Mouse (Mus musculus) heart, postnatal 25 days (tissue): Measurements from ENCODE around the gene Scgb3a1. TPM values are rescaled to one million over a fixed set of nuclear protein-coding genes. Genes with fewer than 3 reads are reported as not detected.

Experiments
- DNase-seq: peaks from one replicate; pipeline ENCODE4 v3.0.0; 2022; ENCODE audit warnings: low spot score
- intact Hi-C: fragments of 180-260 bp; cut with DNase I; formaldehyde crosslinking; loops from one replicate; pipeline ENCODE4 v1.15.1; 2025
- total RNA-seq, 2 experiments: library from RNA; stranded (reverse); gene quantifications; 2 replicates each; pipeline ENCODE4 v1.2.3; 2021

The Scgb3a1 gene
- total RNA-seq, 2 experiments from 2014 or later: 1.2 to 1.4 TPM

DNA sequence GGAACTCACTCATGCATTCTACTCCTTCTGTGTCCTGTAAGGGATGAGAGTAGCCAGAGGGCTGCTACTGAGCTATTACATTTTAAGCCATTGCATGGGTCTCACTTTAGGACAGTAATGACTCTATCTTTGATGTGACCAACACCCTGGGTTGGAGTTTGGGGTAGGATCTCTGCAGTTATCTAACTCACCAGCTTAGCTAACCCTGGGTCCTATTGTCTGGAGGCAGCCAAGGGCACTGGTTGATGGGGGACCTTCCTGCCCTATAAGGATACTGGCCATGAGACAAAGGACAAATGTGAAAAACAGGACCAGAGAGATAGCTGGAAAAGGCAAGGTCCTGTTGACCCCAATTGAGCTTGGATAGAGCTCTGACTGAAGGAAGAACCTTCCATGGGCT, 7.9 kb upstream of the Scgb3a1 start:
- intact Hi-C loops: no loop called here

DNA sequence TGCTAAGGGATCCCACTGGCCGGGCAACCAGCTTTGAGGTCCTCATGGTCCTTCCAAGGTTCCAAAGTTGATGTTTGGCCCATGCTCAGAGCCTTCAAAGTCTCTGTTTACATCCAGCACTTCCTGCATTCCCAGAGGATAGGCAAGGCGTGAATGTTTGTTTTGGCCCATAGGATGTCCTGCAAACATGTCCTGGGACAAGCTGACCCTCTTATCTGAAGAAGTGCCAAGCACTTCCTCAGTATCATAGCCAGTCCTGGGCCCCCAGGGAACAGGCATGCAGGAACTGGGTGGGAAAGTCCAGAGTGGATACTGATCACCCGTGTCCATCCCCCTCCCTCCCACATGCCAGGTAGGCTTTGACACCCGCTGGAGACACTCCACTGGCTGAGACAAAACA, 5.3 kb upstream of the Scgb3a1 start:
- DNase-seq: no peak
- intact Hi-C loops: no loop called here

More for the DNA sequence above, 7.9 kb upstream of the Scgb3a1 start:
- no peak for DNase-seq

GRCm38 (mm10) chr11:49658791-49659469, 4.5 kb upstream of the Scgb3a1 start:
- DNase-seq: no peak
- intact Hi-C loops: no loop called here

GRCm38 (mm10) chr11:49659470-49659799, 4.0 kb upstream of the Scgb3a1 start:
- intact Hi-C loops: no loop called here
- DNase-seq: no peak

DNA sequence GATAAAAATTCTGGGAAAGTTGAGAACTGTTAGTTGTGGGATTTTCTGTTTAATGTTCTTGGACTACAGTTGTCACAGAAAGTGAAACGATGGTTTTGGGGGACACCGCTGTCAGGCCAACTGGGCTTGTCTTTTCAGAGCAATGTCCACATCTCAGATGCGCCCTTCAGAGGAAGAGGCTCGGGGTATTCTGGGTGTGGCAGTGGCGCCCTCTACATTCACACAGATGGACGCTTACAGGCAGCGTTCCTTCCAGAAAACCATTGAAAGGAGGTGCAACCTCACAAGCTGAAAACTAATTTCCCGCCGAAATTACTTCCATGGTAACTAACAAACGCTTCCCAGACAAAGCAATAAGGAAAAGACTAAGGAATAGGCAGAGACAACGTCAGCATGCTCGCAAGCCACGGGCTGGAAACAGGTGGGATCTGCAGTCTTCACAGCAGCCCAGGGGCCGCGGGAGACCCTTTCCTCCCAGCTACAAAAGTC, 1.1 kb upstream of the Scgb3a1 start:
- no peak for DNase-seq
- intact Hi-C loops: no loop called here

DNA sequence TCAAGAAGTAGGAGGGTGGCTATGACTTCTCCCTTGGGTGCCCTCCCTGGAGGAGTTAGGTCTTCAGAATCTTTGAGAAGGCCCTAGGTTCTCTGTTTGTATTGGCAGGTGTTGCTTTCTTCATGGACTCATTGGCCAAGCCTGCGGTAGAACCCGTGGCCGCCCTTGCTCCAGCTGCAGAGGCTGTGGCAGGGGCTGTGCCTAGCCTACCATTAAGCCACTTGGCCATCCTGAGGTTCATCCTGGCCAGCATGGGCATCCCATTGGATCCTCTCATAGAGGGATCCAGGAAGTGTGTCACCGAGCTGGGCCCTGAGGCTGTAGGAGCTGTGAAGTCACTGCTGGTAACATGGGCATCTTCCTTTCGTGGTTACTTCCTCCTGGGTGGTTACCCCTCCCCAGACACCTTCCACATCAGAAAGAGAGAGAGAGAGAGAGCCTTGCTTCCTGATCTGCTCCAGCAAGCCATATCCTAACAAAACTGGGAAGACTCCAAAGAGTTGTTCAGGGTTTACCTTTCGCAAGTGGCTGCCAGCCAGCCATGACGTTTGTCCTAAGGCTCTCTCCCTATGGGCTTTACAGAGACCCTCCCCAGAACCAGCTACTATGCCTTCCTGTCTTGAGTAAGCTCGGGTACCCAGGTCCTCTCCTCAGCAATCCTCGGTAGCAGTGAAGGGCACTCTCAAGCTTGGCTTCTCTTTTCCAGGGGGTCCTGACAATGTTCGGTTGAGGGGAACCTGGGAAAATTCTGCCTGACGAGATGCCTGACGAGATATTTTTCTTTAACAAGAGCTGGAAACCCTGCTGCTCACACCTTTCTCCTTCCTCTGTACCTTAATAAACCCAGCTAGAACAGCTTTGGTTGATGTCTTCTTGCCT, 1.1 kb downstream of the Scgb3a1 start:
- no peak for DNase-seq
- intact Hi-C loops: no loop called here

GRCm38 (mm10) chr11:49665462-49665861, 2.1 kb downstream of the Scgb3a1 start:
- intact Hi-C loops: no loop called here
- no peak for DNase-seq

GRCm38 (mm10) chr11:49673433-49673832, 10.0 kb downstream of the Scgb3a1 start:
- intact Hi-C loops: no loop called here
- no peak for DNase-seq

DNA sequence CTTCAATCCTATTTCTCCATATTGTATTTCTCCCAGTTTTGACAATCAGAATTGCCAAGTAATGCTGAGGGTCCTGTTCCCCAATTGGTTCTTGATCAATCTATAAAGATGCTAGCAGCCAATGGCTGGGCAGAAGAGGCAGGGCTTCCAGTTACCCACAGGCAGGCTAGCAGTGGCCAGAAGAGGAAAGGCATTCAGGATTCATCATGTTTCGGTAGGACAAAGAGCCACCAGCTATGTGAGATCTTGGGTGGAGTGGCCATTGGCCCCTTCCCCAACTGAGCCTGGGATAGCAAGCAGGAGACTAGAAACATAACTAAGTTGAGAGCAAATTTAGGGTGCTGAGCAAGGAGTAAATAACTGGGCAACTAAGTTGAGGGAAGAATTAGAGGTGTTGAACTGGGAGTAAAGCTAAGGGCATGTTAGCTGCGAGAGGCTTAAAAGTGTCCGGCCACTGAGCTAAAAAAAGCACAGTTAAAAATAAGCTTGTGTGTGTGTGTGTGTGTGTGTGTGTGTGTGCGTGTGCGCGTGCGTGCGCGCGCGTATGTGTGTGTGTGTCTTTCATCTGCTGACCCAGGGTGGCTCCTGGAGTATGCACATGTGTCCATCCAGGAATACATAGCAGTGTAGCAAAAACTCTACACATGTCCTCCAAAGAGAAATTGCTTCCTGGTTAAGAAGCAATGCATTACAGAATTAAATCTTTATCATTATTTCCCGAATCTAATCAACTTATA, 21.0 kb downstream of the Scgb3a1 start:
- intact Hi-C loops: no loop called here
- DNase-seq: no peak

DNA sequence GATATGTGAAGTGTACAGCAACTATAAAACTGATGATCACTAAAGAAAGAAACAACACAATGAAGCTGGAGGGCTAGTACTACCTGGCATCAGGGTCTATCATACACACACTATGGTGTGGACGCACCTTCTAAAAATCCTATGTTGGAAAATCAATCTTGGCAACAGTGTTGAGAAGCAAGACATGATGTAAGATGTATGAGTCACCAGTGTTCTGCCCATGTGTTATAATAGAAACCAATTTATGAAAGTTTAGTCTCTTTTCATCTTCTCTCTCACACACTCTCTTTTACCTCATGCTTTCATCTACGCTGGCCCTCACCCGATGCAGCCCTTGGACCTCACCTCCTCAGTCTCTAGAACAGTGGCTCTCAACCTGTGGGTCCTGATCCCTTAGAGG, 31.6 kb downstream of the Scgb3a1 start:
- no peak for DNase-seq
- intact Hi-C loops: no loop called here

DNA sequence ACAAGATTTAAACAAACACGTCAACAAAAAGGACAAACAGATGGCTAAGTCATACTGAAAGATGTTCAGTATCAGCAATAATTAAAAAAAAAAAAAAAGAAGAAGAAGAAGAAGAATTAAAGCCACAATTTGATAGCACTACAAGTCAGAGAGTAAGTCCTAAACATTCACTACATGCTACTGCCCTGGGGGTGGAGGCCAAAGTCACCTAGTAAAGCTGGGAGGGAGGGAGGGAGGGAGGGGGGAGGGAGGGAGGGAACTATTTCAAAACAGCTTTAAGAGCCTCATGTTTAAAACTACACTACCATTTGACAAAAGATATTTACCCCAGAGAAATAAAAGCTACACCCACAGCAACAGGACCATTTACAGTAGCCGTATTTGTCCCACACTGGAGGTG, 32.3 kb downstream of the Scgb3a1 start:
- intact Hi-C loops: no loop called here
- no peak for DNase-seq

GRCm38 (mm10) chr11:49696472-49696871, 33.1 kb downstream of the Scgb3a1 start:
- intact Hi-C loops: no loop called here
- no peak for DNase-seq

GRCm38 (mm10) chr11:49697779-49698178, 34.4 kb downstream of the Scgb3a1 start:
- no peak for DNase-seq
- intact Hi-C loops: no loop called here

DNA sequence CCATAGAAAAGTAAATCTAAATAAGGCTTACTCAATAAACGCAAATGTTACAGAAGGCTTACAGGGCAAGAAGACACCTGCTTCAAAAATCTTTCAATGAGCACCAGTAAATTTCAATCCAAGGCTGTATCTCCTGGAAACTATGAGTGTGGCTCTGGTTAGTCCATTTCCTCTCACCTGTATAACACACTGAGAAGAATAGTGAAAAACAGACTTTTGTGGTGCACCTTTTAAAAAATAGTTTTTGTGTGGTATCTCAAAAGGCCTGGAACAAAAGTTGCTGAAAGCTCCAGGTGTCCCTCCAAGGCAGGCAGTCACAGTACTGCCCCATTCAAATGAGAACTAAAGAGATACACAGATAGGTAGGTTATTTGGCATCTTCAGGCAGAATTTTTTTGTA, 35.7 kb downstream of the Scgb3a1 start:
- intact Hi-C loops: no loop called here

DNA sequence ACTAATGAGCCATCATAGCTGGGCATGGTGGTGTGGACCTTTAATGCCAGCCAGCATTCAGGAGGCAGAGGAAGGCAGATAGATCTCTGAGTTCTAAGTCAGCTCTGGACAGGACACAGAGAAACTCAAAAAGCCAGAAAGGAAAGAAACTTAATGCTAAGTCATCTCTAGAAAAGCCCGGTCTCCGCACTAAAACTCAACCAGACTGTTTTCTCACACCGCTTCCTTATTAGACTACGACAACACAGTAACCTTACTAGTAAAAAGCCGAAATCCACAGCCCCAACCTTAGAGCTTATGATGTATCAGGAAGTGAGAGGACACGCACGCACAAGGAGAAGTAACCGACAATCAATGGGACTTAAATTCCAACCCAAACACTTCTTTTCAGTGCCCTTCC, 38.6 kb downstream of the Scgb3a1 start:
- no peak for DNase-seq
- intact Hi-C loops: no loop called here

More for the DNA sequence above, 35.7 kb downstream of the Scgb3a1 start:
- no peak for DNase-seq

DNA sequence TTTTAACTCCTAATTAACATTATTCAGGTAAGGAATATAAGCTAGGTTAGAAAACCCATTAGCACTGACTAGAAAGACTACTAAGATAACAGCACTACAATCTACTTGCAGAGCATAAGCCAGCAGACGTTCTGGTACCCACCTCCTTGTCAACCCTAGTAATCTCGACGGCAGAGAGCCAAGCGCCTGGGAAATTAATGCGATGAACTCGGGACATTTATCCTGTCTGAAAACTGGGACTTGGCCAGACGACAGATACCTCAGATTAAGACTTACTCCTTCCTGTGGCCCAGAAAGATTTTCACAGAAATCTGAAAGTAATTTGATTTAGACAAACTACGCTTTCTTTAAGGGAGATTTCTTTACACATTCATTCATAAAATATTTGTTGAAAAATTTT, 41.4 kb downstream of the Scgb3a1 start:
- no peak for DNase-seq
- intact Hi-C loops: no loop called here

GRCm38 (mm10) chr11:49707834-49708233, 44.4 kb downstream of the Scgb3a1 start:
- no peak for DNase-seq
- intact Hi-C loops: no loop called here

GRCm38 (mm10) chr11:49710664-49711063, 47.3 kb downstream of the Scgb3a1 start:
- intact Hi-C loops: no loop called here

DNA sequence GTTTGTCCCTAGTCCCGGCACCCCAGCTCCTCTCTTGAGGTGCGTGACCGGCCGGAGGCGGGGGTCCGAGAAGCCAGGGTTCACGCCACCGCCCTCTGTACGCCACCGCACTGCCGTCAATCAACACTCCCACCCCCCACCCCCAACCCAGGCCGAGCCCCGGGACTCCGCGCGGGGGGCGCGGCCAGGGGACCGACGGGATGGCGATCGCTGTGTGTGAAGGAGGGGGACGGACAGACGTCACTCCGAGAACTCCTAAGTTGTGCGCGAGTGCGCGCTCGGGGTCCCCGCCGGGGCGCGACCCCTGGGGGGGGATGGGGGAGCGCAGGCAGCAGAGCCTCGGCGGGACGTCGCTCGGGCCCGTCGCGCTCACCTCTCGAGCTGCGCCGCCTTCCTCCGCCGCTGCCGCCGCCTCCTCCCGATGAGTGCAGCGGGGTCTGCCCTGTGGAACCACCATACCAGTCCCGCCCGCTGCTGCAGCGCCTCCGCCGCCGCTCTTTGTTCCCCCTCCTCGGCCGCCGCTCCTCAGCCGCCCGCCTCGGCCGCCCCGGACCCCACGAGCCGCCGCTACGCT, 48.7 kb downstream of the Scgb3a1 start:
- intact Hi-C loops: no loop called here
- no peak for DNase-seq

More at GRCm38 (mm10) chr11:49710664-49711063, 47.3 kb downstream of the Scgb3a1 start:
- DNase-seq: no peak
